Mouse (Mus musculus) heart, postnatal 36 days (tissue): Measurements from ENCODE around the gene Gabra5. TPM values are rescaled to one million over a fixed set of nuclear protein-coding genes. Genes with fewer than 3 reads are reported as not detected.

Experiments used
- DNase-seq, 2 experiments: peaks; one replicate each; pipeline ENCODE4 v3.0.0; 2021 to 2022
- intact Hi-C: fragments of 180-260 bp; cut with DNase I; formaldehyde crosslinking; loops from one replicate; pipeline ENCODE4 v1.15.1; 2025
- total RNA-seq, 2 experiments: library from RNA; stranded (reverse); gene quantifications; 2 replicates each; pipeline ENCODE4 v1.2.3; 2021

Gabra5 gene
- total RNA-seq, 2 experiments from 2014 or later, result not detected

- no peak for DNase-seq
- intact Hi-C loops, result loop anchor here (10.0 kb wide), 1 partner anchor 312 kb away; no protein-coding TSS in a partner anchor
Observed at GRCm38 (mm10) chr7:57387341-57387654, 122.6 kb downstream of the Gabra5 start.

- DNase-seq, result no peak
- intact Hi-C loops, result loop anchor here (10.0 kb wide), 1 partner anchor 312 kb away; no protein-coding TSS in a partner anchor
Observed at GRCm38 (mm10) chr7:57386517-57387340, 123.1 kb downstream of the Gabra5 start, which contains the start of gene Gabrg3. Gene Gabrg3, minus strand, starts transcription at chr7:57387188.

GRCm38 (mm10) chr7:57384112-57384511 is 125.7 kb downstream of the Gabra5 start:
- DNase-seq, result peak in 1 of 2 experiments; percentile 2
- intact Hi-C loops, result loop anchor here (5.0 to 10.0 kb wide), 2 partner anchors 107 to 309 kb away; no protein-coding TSS in a partner anchor

DNA sequence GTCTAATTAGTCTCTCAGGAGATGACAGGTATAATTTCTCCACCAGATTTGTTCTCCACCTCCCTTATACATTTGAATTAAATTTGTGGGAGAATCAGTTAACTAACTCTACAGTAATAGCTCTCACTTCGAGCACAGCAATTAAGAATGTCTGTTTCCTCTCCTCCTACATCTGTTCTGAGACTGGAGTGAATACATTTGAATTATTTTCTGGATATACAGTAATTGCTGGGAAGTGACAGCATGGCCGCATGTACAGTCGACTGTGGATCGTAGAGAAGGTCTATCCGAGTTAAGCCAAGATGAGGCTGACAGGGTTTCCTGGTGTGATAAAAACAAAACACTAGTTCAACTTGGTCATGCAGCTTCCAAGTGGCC is 143.9 kb downstream of the Gabra5 start:
- intact Hi-C loops, result no loop called here
- no peak for DNase-seq

DNA sequence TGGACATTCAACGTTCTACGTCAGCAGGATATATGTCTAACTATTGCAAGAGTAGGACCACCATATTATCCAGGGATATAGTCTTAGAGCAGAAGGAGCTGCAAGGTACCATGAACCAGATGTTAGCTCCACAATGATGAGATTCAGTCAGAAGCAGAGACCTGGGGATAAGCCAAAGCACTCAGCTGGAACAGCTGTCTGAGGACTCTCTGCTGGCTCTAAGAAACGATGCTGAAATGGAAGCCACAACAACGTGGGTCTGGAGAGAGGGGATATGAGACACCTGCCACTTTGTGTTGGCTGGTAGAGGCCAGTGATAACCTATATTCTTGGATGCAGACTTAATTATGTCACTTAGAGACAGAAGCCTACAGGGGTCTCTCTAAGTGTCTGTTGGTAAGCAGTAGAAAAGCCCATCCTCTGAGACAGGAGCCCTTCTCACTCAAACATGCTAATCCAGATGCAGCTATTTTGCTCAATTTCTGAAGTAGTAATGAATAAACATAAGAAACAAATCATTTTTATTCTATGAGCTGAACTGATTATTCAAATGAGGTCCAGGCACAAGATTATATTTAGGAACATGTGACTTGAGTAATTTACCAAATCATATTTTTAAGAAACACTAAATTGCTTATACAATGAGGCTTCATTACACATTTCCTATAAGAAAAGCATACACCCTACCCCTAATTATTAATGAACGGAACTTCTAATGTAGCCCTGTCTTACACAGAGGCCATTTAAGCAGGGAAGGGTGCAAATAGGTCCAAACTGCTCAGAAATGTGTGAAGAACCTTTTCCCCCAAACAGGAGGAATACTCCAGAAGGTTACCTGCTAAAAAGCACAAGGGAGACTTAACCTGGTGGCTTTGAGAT is 144.5 kb downstream of the Gabra5 start:
- intact Hi-C loops, result no loop called here
- DNase-seq, result no peak

DNA sequence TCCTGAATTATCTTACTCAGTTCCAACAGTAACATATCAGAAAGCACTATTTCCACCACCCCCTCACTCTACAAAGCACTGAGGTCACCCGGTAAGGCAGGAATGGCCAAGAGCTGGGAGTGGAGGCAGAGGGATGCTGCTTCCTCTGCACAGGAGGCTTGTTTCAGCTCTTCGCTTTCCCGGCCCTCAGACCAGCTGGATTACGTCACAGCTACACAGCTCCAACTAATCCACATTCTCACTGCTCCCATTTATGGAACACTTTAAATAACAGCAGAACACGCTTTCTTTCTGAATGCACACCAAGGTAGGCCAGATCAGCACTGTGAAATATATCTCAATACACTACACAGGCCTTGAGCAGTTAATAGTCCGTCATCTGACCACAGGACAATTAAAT is 146.0 kb downstream of the Gabra5 start:
- intact Hi-C loops, result no loop called here
- DNase-seq, result no peak

GRCm38 (mm10) chr7:57357871-57358540 is 151.9 kb downstream of the Gabra5 start:
- intact Hi-C loops, result no loop called here
- no peak for DNase-seq

Other genes with a start within 250 kb of the Gabra5 start
- gene Gabrg3, start 122.9 kb downstream of the Gabra5 start, total RNA-seq, result under 1 TPM in 1 of 2 experiments, not detected in 1; 0.05 TPM
- 1 to 10 TPM in 1 of 2 experiments, under 1 TPM in 1; 0.42 to 1.6 TPM for gene Gabrb3, start 90.4 kb downstream of the Gabra5 start, total RNA-seq